Mouse (Mus musculus): ENCODE measurements at regions not wholly inside any gene's neighbourhood (a gene's known extent, or its start where the extent isn't known, plus 50 kb on each side); places are given as distances from the start of the nearest gene placed in this dataset.
"Not testable (repeated sequence)": the region's sequence is repeated elsewhere in the genome, so short reads cannot be mapped to it uniquely, and the experiment has no call there.

- DNase-seq (ENCODE audit: low spot score in 2 of 2) = no peak
These were observed 799.2 kb downstream of the Rab28 start for GRCm38 (mm10) chr5:40908803-40909202.

- no peak for DNase-seq (ENCODE audit: low spot score in 2 of 2)
These were observed 806.2 kb downstream of the Rab28 start for GRCm38 (mm10) chr5:40901742-40902141.

GRCm38 (mm10) chr5:40882886-40883285 is 825.1 kb downstream of the Rab28 start:
- DNase-seq (ENCODE audit: low spot score in 2 of 2) = no peak

GRCm38 (mm10) chr5:40877756-40878155 is 830.2 kb downstream of the Rab28 start:
- no peak for DNase-seq (ENCODE audit: low spot score in 2 of 2)

GRCm38 (mm10) chr5:40862349-40862748 is 845.6 kb downstream of the Rab28 start:
- not testable (repeated sequence) for DNase-seq (ENCODE audit: low spot score in 2 of 2)
